Mouse (Mus musculus): ENCODE data around the gene Mrps16.

- TF ChIP-seq EP300 (IDR thresholded peaks at IDR 0.05; ENCODE audit: insufficient read depth, low read depth, low read length) (no peak), POLR2A (IDR thresholded peaks at IDR 0.05; ENCODE audit: insufficient read depth, low read depth, low read length) (no peak), CTCF (IDR thresholded peaks at IDR 0.05) (no peak)
Measured at GRCm38 (mm10) chr14:20345885-20346284, 47.5 kb downstream of the Mrps16 start.

Data from heart, adult 2 months (tissue).